31 mouse cellular contexts compared by ENCODE assay signal in genomic region chr7:132555911-132556310, GRCm38 (mm10). TPM values are rescaled to one million over a fixed set of nuclear protein-coding genes. Genes with fewer than 3 reads are reported as not detected.
"Had no signal": no experiment of that assay in that cellular context is flagged by ENCODE, and none has a peak within 500 bp of the region (broad histone marks: within the 10 kb centered on the region; RNA-seq: fewer than 3 reads in every experiment).

No protein-coding gene starts in this region.

- H3K9ac ChIP-seq: heart, embryonic 13.5 days; heart, embryonic 15.5 days; hindbrain, embryonic 13.5 days; hindbrain, embryonic 15.5 days; limb, embryonic 13.5 days; limb, embryonic 15.5 days; liver, embryonic 13.5 days; liver, embryonic 15.5 days had no signal

- H3K4me2 ChIP-seq: heart, embryonic 11.5 days; heart, embryonic 13.5 days; heart, embryonic 15.5 days; hindbrain, embryonic 13.5 days; hindbrain, embryonic 15.5 days; limb, embryonic 13.5 days; limb, embryonic 15.5 days; liver, embryonic 13.5 days; liver, embryonic 15.5 days had no signal

- DNase-seq: gastrocnemius, postnatal 36 days; heart, adult 18-20 months; heart, postnatal 14 days; heart, postnatal 36 days; kidney, adult 18-20 months; kidney, postnatal 14 days; layer of hippocampus, adult 9-11 months; layer of hippocampus, postnatal 36 days; left cerebral cortex, postnatal 4 days; liver, embryonic 13.5 days had no signal

- ATAC-seq: hindbrain, postnatal 0 days had no signal

- H3K27me3 ChIP-seq: heart, embryonic 15.5 days; hindbrain, embryonic 13.5 days; hindbrain, embryonic 15.5 days; limb, embryonic 13.5 days; limb, embryonic 15.5 days; liver, embryonic 13.5 days; liver, embryonic 15.5 days had no signal

- H3K9me3 ChIP-seq: heart, embryonic 13.5 days; heart, embryonic 15.5 days; hindbrain, embryonic 13.5 days; hindbrain, embryonic 15.5 days; limb, embryonic 13.5 days; limb, embryonic 15.5 days; liver, embryonic 13.5 days; liver, embryonic 15.5 days had no signal

- H3K4me1 ChIP-seq: heart, embryonic 15.5 days had no signal

- H3K27ac ChIP-seq: heart, embryonic 13.5 days; heart, embryonic 15.5 days; hindbrain, embryonic 13.5 days; hindbrain, embryonic 15.5 days; hindbrain, postnatal 0 days; kidney, postnatal 0 days; limb, embryonic 13.5 days; limb, embryonic 15.5 days; liver, embryonic 13.5 days; liver, embryonic 15.5 days had no signal

- H3K4me3 ChIP-seq: heart, embryonic 13.5 days; heart, embryonic 15.5 days; hindbrain, embryonic 13.5 days; hindbrain, embryonic 15.5 days; limb, embryonic 13.5 days; limb, embryonic 15.5 days; liver, embryonic 13.5 days; liver, embryonic 15.5 days had no signal

RNA-seq across cellular contexts. Expression of gene Nkx1-2, which starts 43.5 kb away (rescaled TPM):
- total RNA-seq: gastrocnemius, adult 8-10 months; gastrocnemius, postnatal 14 days; gastrocnemius, postnatal 36 days; heart, adult 18-20 months; heart, postnatal 14 days; heart, postnatal 36 days; hematopoietic stem cell, adult 5-6 weeks; hindbrain, postnatal 0 days; layer of hippocampus, adult 18-20 months; layer of hippocampus, postnatal 14 days; layer of hippocampus, postnatal 36 days; left cerebral cortex, postnatal 10 days; left cerebral cortex, postnatal 25 days; left cerebral cortex, postnatal 4 days; liver, adult 2 months had no signal
- polyA plus RNA-seq: heart, embryonic 13.5 days; heart, embryonic 15.5 days; heart, postnatal 0 days; kidney, embryonic 14.5 days; large intestine, adult 2 months; liver, adult 2 months; liver, embryonic 13.5 days; liver, embryonic 15.5 days had no signal
